Mouse (Mus musculus) kidney, postnatal 36 days (tissue): Measurements from ENCODE around the gene Aox4.
A peak's percentile ranks its signal among the peaks of the same experiment; 100 is the strongest.

ENCODE experiments used
- DNase-seq, 2 experiments: peaks; one replicate each; pipeline ENCODE4 v3.0.0; 2021 to 2022; ENCODE audit warnings: mixed read lengths in 2 of 2

Gene Aox4

DNA sequence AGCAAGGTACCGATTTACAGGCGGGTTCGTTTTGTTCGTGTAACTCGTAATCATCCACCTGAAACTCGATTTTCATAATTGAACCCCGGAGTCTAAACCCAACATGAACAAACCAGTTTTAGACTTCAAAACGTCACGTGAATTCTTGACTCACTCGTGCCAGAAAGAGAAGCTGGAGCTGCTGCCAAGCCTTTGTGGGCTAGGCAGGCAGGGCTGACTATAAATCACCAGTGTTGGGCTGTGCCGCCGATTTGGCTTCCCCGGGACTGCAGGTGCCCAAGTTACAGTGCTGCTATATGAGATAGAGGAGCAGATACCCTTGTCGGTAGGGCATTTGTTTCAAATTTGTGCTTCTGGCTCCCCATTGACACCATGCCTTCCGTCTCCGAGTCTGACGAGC, at the start of gene Aox4:
Gene Aox4, plus strand, starts transcription at position 195 of the 400 bp plus-strand sequence.
- peak; percentile 49 to 55 for DNase-seq

- no peak for DNase-seq
Observed at GRCm38 (mm10) chr1:58169893-58170292, 40.3 kb upstream of the Aox4 start.

DNA sequence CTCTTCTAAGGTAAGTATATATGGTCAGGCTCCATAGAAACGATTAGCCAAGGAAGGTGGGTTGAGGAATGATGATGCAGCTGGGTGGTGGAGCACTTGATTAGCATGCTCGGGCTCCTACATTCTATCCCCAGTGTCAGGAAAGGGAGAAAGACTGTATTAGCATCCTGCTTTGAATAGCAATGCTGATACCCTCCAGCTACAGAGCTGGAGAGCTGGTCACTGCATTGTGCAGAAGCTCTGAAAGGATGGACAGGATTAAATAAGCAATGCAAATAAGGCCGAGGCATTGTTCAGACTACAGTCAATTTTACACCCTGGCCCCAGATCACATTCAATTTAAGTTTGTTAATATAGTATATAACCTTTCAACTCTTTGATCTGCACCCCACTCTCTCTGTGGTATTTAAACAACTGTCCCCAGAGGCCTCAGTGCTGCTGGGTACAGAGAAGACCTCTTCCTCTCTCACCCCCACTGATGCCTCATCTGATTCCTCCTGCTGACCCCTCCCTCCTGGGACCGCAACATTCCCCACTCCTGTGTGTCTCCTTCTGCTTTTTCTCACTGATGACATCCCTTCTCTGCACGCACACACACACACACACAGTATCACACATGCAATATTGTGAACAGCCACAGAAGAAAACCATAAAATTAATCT, 21.6 kb upstream of the Aox4 start:
- no peak for DNase-seq

- DNase-seq = no peak
Observed at GRCm38 (mm10) chr1:58194317-58194716, 15.9 kb upstream of the Aox4 start.

- DNase-seq = no peak
Observed at GRCm38 (mm10) chr1:58194988-58195387, 15.2 kb upstream of the Aox4 start.

DNA sequence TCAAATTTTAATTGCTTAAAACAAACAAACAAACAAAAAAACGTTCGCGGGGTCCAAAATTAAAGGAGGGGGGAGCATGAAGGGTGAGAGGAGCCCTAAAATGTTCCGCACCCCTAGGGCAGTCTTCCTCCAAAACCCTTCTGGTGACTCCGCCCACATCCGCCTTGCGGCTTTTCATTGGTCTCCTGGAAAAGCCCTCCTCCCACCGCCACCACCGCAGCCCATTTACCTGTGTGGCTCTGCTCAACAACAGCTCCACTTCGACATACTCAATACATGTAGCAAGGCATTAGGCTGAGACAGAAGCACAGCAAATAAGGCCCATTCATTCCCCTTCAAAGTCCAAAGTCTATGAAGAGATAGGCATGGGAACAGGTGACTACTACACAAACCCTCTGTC, 14.7 kb upstream of the Aox4 start:
- DNase-seq = no peak

DNA sequence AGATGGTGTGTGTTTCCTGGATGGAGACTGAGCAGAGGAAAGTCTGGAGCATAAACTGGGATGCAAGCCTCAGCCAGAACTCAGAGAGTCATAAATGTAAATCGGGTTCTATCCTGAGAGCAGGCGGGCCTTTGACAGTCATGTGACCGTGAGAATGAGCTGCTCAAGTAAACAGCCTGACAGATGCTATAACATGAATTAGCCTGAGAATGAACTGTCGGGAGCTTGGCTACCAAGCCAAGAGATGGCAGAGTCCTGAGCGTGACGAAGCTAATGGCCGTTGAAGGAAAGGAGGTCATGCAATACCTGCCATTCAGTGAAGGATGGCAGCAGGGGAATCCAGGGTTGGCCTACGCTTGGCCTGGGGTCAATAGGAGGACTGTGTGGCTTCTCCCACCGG, 13.2 kb upstream of the Aox4 start:
- no peak for DNase-seq

DNA sequence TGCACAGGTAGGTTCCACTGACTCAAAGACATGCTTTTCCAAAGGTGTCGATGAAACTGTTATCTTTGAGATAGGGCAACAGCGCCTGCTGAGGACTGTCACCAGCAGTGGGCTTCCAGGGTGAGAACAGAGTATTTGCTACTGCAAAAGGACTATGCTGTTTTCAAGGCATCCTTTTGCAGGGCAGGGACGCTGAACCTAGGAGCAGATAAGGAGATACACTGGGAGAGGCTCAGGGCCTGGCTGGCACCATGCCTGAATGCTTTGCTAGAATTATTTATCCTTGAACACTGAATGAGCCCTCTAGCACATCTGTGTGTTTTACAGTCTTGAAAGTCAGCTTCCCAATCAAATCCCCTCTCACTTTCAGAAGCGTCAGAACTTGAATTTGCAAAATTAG, 11.8 kb upstream of the Aox4 start:
- no peak for DNase-seq

DNA sequence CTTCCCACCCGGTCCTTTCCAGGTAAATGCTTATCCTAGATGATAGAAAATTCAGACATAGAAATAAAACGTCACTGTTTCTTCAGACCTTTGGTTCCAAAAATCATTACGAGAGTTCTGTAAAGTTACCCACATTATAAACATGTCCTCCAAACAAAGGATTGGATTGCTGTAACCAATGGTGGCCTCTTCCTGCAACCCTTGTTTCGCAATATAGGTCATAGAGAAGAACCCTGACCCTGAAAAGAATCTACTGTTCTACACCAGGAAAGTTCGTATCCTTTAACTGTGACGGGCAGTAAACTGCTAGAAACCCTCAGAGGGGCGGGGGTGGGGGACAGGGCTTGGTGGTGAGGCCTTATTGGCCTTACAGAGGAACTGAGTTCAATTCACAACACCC, 2.6 kb downstream of the Aox4 start:
- DNase-seq = no peak

- DNase-seq = no peak
Observed at GRCm38 (mm10) chr1:58213838-58214237, 3.6 kb downstream of the Aox4 start.

DNA sequence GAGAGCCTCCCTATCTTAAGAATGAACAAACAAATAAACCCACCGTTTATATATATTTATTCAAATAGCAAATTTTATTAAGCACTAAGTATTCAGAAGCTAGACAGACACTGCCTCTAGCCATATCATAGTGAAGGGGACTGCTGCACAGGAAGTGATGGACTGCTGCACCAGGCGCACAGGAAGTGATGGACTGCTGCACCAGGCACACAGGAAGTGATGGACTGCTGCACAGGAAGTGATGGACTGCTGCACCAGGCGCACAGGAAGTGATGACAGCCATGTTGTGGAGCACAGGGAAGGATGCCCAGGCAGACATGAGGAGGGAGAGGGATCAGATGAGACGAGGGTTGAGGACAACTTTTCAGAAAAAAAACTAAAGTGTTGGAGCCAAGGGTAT, 5.2 kb downstream of the Aox4 start:
- no peak for DNase-seq

- DNase-seq = no peak
Observed at GRCm38 (mm10) chr1:58215956-58216532, 5.8 kb downstream of the Aox4 start.

DNA sequence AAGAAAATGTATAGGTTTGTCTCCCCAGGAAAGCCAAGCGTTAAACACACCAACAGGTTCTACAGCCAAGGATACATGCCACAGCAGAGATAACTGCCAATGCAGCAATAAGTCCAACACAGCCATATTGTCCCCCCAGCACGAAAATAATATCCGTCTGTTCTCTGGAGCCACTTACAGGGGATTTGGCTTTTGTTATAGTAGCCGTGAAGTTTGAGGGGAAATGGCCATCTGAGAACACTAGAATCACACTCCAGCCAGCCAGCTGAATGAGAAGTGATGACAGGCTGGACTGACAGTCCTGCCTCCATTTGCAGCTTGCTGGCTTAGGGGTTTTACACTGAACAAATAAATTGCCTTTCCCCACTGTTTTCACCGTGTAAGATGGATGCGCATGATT, 10.9 kb downstream of the Aox4 start:
- no peak for DNase-seq

DNA sequence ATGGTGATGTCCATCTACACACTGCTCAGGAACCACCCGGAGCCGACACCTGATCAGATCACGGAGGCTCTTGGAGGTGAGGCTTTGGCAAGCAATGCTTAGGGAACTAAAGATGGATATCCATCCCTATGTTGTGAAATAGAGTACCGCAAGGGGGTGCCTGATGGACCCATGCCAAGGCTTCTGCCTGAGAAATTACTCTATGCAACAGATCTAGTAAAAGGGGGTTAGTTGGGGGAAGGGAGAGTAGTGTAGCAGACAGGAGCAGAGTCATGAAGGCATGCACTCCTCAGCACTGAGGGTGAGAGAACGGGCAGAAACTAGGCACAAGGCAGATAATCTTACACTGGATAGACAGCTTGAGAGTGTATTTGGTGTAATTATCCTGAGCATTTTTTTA, 11.7 kb downstream of the Aox4 start:
- no peak for DNase-seq

GRCm38 (mm10) chr1:58228086-58228485, 17.9 kb downstream of the Aox4 start:
- DNase-seq = no peak

- no peak for DNase-seq
Observed at GRCm38 (mm10) chr1:58228916-58229315, 18.7 kb downstream of the Aox4 start.

- DNase-seq = no peak
Observed at GRCm38 (mm10) chr1:58229774-58230173, 19.6 kb downstream of the Aox4 start.

GRCm38 (mm10) chr1:58230542-58230941, 20.3 kb downstream of the Aox4 start:
- no peak for DNase-seq

DNA sequence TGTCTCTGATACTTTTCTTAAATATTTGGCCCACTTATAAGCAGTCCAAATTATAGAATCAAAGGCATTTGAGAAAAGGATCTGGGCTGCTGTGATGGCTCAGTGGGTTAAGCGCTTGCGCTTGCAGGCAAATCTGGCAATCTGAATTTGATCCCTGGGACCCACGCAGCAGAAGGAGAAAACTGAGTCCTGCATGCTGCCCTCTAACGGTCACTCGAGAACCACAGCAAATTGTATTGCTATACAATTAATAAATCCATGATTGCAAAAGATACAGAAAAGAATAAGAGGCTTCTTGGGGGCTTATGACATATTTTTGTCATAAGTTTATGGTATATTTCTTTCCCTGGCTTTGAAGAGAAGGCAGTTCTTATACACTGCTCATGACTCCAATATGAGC, 25.2 kb downstream of the Aox4 start:
- peak in 1 of 2 experiments; percentile 8 for DNase-seq

- peak in 1 of 2 experiments; percentile 4 for DNase-seq
Observed at GRCm38 (mm10) chr1:58237527-58238299, 27.5 kb downstream of the Aox4 start.

DNA sequence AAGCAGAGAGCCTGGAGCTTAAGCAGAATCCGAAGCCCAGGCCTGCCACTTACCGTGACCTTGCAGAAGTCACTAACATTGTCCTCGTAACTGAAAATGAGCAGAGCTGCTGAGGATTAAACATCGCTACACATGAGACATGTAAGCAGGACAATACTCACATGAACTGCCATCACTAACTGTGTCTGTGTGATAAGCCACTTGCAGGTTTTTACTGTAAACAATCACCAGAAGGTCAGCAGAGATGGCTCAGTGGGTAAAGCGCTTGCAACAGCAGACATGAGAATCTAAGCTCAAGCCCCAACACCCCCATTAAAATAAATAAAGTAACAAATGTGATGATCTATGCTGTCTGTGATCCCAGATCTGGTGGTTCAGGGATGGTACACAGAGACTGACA, 28.2 kb downstream of the Aox4 start:
- DNase-seq = no peak

DNA sequence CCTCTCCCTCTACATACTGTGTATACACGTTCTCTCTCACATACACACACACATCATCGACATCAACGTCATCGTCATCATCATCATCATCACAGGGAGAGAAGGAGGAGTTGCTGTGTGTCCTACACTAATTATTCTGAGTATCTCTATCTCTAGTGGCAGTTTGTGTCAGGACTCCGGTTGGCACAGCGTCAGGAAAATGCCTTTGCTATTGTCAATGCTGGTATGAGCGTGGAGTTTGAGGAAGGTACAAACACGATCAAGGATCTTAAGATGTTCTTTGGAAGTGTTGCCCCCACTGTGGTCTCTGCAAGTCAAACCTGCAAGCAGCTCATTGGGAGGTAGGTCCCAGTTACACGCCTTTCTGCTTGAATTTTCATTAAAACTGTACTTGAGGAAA, 28.8 kb downstream of the Aox4 start:
- DNase-seq = no peak

- DNase-seq = no peak
Observed at GRCm38 (mm10) chr1:58240347-58240746, 30.1 kb downstream of the Aox4 start.

GRCm38 (mm10) chr1:58244487-58244886, 34.3 kb downstream of the Aox4 start:
- DNase-seq = no peak
